Mouse (Mus musculus) CH12.LX (cell line): ENCODE results near the gene Usp37. TPM values are rescaled to one million over a fixed set of nuclear protein-coding genes. Genes with fewer than 3 reads are reported as not detected.

Experiments
- DNase-seq: peaks from one replicate; pipeline ENCODE4 v3.0.0-alpha.2; 2013; ENCODE audit errors: extremely low read depth
- H3K27ac ChIP-seq: 2 replicates; pipeline ENCODE4 v1.5.1; 2012; ENCODE audit warnings: low read depth, mild to moderate bottlenecking, control low read depth, moderate library complexity; ENCODE audit not compliant: insufficient read depth
- H3K27me3 ChIP-seq: replicated peaks from 2 replicates; pipeline ENCODE3; 2012; ENCODE audit warnings: inconsistent platforms
- H3K36me3 ChIP-seq, 2 experiments: replicated peaks in 1 of 2; 2 replicates each; pipeline versions ENCODE3 to v1.6.1; 2012; ENCODE audit warnings: inconsistent platforms in 1 of 2, low read length in 1 of 2, mild to moderate bottlenecking in 1 of 2, mixed read lengths in 1 of 2, moderate library complexity in 1 of 2; ENCODE audit not compliant: control insufficient read depth in 1 of 2, insufficient read depth in 1 of 2
- H3K4me1 ChIP-seq, 2 experiments: 2 replicates each; pipeline ENCODE4 v1.6.1; 2012; ENCODE audit warnings: inconsistent platforms in 1 of 2, moderate library complexity in 1 of 2; ENCODE audit not compliant: insufficient read depth in 2 of 2, control insufficient read depth in 1 of 2
- H3K4me2 ChIP-seq: 2 replicates; pipeline ENCODE4 v1.6.1; 2012; ENCODE audit warnings: low read depth, mild to moderate bottlenecking, control low read depth; ENCODE audit not compliant: poor library complexity, insufficient read depth, severe bottlenecking
- H3K4me3 ChIP-seq, 3 experiments: fragments of 150-350 bp in 1 of 3; sonication (generic) in 1 of 3; replicated peaks in 1 of 3; 2 replicates each; pipeline versions ENCODE3 to v1.5.1; 2011 to 2012; ENCODE audit warnings: low read depth in 2 of 3, low read length in 2 of 3, mild to moderate bottlenecking in 2 of 3, moderate library complexity in 2 of 3, control low read depth in 1 of 3, improper control_type of control experiment in 1 of 3, inconsistent platforms in 1 of 3, mixed read lengths in 1 of 3; ENCODE audit not compliant: poor library complexity in 1 of 3
- H3K79me2 ChIP-seq: replicated peaks from 2 replicates; pipeline ENCODE4 v1.6.1; 2012; ENCODE audit warnings: mild to moderate bottlenecking, moderate library complexity; ENCODE audit not compliant: control insufficient read depth, poor library complexity, insufficient read depth, severe bottlenecking; ENCODE audit errors: extremely low read depth
- H3K9ac ChIP-seq: 2 replicates; pipeline ENCODE4 v1.6.1; 2012; ENCODE audit warnings: low read depth, mild to moderate bottlenecking, control low read depth, moderate library complexity; ENCODE audit not compliant: insufficient read depth
- H3K9me3 ChIP-seq: replicated peaks from 2 replicates; pipeline ENCODE3; 2012; ENCODE audit warnings: low read length, inconsistent platforms, mixed read lengths
- BHLHE40 ChIP-seq: IDR thresholded peaks from 2 replicates; pipeline ENCODE4 v1.6.1; 2011; ENCODE audit warnings: mild to moderate bottlenecking, low read depth, low read length, improper control_type of control experiment
- CHD1 ChIP-seq: IDR thresholded peaks from 2 replicates; pipeline ENCODE4 v1.6.1; 2012; ENCODE audit warnings: low read depth, low read length, improper control_type of control experiment, inconsistent platforms
- CHD2 ChIP-seq: IDR thresholded peaks from 2 replicates; pipeline ENCODE4 v1.6.1; 2011; ENCODE audit warnings: low read length, improper control_type of control experiment
- CTCF ChIP-seq, 2 experiments: IDR thresholded peaks in 1 of 2; conservative IDR thresholded peaks in 1 of 2; 2 replicates each; pipeline ENCODE4 v1.5.1; 2011 to 2012; ENCODE audit warnings: low read depth in 2 of 2, low read length in 2 of 2, improper control_type of control experiment in 1 of 2, inconsistent platforms in 1 of 2, mild to moderate bottlenecking in 1 of 2, moderate library complexity in 1 of 2
- E2F4 ChIP-seq: IDR thresholded peaks from 2 replicates; pipeline ENCODE4 v1.6.1; 2011; ENCODE audit warnings: low read depth, low read length, improper control_type of control experiment; ENCODE audit not compliant: insufficient replicate concordance
- ELF1 ChIP-seq: IDR thresholded peaks from 2 replicates; pipeline ENCODE4 v1.6.1; 2014; ENCODE audit warnings: low read depth, mild to moderate bottlenecking, inconsistent platforms, low read length, improper control_type of control experiment
- EP300 ChIP-seq: IDR thresholded peaks from 2 replicates; pipeline ENCODE4 v1.6.1; 2011; ENCODE audit warnings: low read length, improper control_type of control experiment
- HCFC1 ChIP-seq: IDR thresholded peaks from 2 replicates; pipeline ENCODE4 v1.6.1; 2012; ENCODE audit warnings: low read depth, mild to moderate bottlenecking, inconsistent platforms, low read length, improper control_type of control experiment
- IRF4 ChIP-seq: IDR thresholded peaks from 2 replicates; pipeline ENCODE4 v1.6.1; 2014; ENCODE audit warnings: low read depth, mild to moderate bottlenecking, inconsistent platforms, low read length, improper control_type of control experiment
- JUN ChIP-seq: IDR thresholded peaks from 2 replicates; pipeline ENCODE4 v1.6.1; 2011; ENCODE audit warnings: low read depth, mild to moderate bottlenecking, low read length, improper control_type of control experiment, moderate library complexity; ENCODE audit not compliant: insufficient read depth
- JUND ChIP-seq: conservative IDR thresholded peaks from 2 replicates; pipeline ENCODE4 v1.6.1; 2011; ENCODE audit warnings: low read depth, low read length, improper control_type of control experiment
- KAT2A ChIP-seq: IDR thresholded peaks from 2 replicates; pipeline ENCODE4 v1.6.1; 2012; ENCODE audit warnings: low read length, improper control_type of control experiment, inconsistent platforms; ENCODE audit not compliant: insufficient replicate concordance
- MAFK ChIP-seq: IDR thresholded peaks from 2 replicates; pipeline ENCODE4 v1.6.1; 2011; ENCODE audit warnings: low read length, improper control_type of control experiment; ENCODE audit not compliant: insufficient replicate concordance
- MAX ChIP-seq: IDR thresholded peaks from 2 replicates; pipeline ENCODE4 v1.6.1; 2011; ENCODE audit warnings: low read length, improper control_type of control experiment
- MAZ ChIP-seq: IDR thresholded peaks from 2 replicates; pipeline ENCODE4 v1.6.1; 2012; ENCODE audit warnings: low read depth, mild to moderate bottlenecking, inconsistent platforms, low read length, improper control_type of control experiment, moderate library complexity
- MEF2A ChIP-seq: IDR thresholded peaks from 2 replicates; pipeline ENCODE4 v1.6.1; 2014; ENCODE audit warnings: low read depth, mild to moderate bottlenecking, inconsistent platforms, low read length, improper control_type of control experiment, borderline replicate concordance
- MYC ChIP-seq: IDR thresholded peaks from 2 replicates; pipeline ENCODE4 v1.6.1; 2011; ENCODE audit warnings: low read depth, mild to moderate bottlenecking, improper control_type of control experiment, low read length
- NELFE ChIP-seq: IDR thresholded peaks from 2 replicates; pipeline ENCODE4 v1.6.1; 2011; ENCODE audit warnings: low read depth, low read length, improper control_type of control experiment
- NRF1 ChIP-seq: IDR thresholded peaks from 2 replicates; pipeline ENCODE4 v1.6.1; 2014; ENCODE audit warnings: low read depth, mild to moderate bottlenecking, inconsistent platforms, low read length, improper control_type of control experiment, moderate library complexity
- PAX5 ChIP-seq: IDR thresholded peaks from 2 replicates; pipeline ENCODE4 v1.6.1; 2012; ENCODE audit warnings: low read length, inconsistent platforms, mixed read lengths
- POLR2A ChIP-seq: IDR thresholded peaks from 2 replicates; pipeline ENCODE4 v1.6.1; 2011; ENCODE audit warnings: low read depth, mild to moderate bottlenecking, improper control_type of control experiment, low read length
- POLR2AphosphoS2 ChIP-seq: IDR thresholded peaks from 2 replicates; pipeline ENCODE4 v1.6.1; 2011; ENCODE audit warnings: low read depth, low read length, improper control_type of control experiment
- RAD21 ChIP-seq: IDR thresholded peaks from 2 replicates; pipeline ENCODE4 v1.6.1; 2011; ENCODE audit warnings: low read depth, mild to moderate bottlenecking, low read length, improper control_type of control experiment, moderate library complexity
- SIN3A ChIP-seq: IDR thresholded peaks from 2 replicates; pipeline ENCODE4 v1.6.1; 2012; ENCODE audit warnings: low read length, improper control_type of control experiment, inconsistent platforms
- SMC3 ChIP-seq: IDR thresholded peaks from 2 replicates; pipeline ENCODE4 v1.6.1; 2011; ENCODE audit warnings: low read depth, low read length, improper control_type of control experiment
- TBP ChIP-seq: conservative IDR thresholded peaks from 2 replicates; pipeline ENCODE4 v1.6.1; 2011; ENCODE audit warnings: low read depth, low read length, improper control_type of control experiment
- TCF12 ChIP-seq: IDR thresholded peaks from 2 replicates; pipeline ENCODE4 v1.6.1; 2014; ENCODE audit warnings: low read depth, mild to moderate bottlenecking, inconsistent platforms, low read length, improper control_type of control experiment
- UBTF ChIP-seq: IDR thresholded peaks from 2 replicates; pipeline ENCODE4 v1.6.1; 2012; ENCODE audit warnings: low read depth, mild to moderate bottlenecking, inconsistent platforms, low read length, improper control_type of control experiment, moderate library complexity
- USF1 ChIP-seq: IDR thresholded peaks from 2 replicates; pipeline ENCODE4 v1.6.1; 2014; ENCODE audit warnings: low read depth, mild to moderate bottlenecking, inconsistent platforms, low read length, improper control_type of control experiment
- USF2 ChIP-seq: conservative IDR thresholded peaks from 2 replicates; pipeline ENCODE4 v1.6.1; 2011; ENCODE audit warnings: low read depth, low read length, improper control_type of control experiment
- ZC3H11A ChIP-seq: IDR thresholded peaks from 2 replicates; pipeline ENCODE4 v1.6.1; 2012; ENCODE audit warnings: low read depth, mild to moderate bottlenecking, inconsistent platforms, low read length, improper control_type of control experiment
- ZMIZ1 ChIP-seq: IDR thresholded peaks from 2 replicates; pipeline ENCODE4 v1.6.1; 2012; ENCODE audit warnings: low read depth, mild to moderate bottlenecking, inconsistent platforms, low read length, improper control_type of control experiment
- ZNF384 ChIP-seq: IDR thresholded peaks from 2 replicates; pipeline ENCODE4 v1.6.1; 2012; ENCODE audit warnings: low read depth, low read length, improper control_type of control experiment, inconsistent platforms
- dilution Hi-C: fragments of 300-500 bp; cut with MboI; formaldehyde crosslinking; loops from 2 replicates; pipeline ENCODE4 v1.14.3; 2020; ENCODE audit warnings: low sequenced_read_pairs; ENCODE audit not compliant: extremely low pct_unique_long_range_greater_than_20kb, extremely low pct_ligation_motif_present
- in situ Hi-C: fragments of 300-500 bp; cut with MboI; formaldehyde crosslinking; loops from 3 replicates; pipeline ENCODE4 v1.14.3; 2019; ENCODE audit warnings: low sequenced_read_pairs, low pct_ligation_motif_present, low pct_unique_long_range_greater_than_20kb, mixed read lengths
- polyA plus RNA-seq: library from polyadenylated mRNA; unstranded; fragments of >175 nt; gene quantifications from 2 replicates; pipeline ENCODE4 v1.2.1, GENCODE M21; 2012; ENCODE audit warnings: low read depth; ENCODE audit not compliant: insufficient read length
- total RNA-seq, 2 experiments: library from RNA; depleted of rRNA; stranded (reverse); fragments of 300-350 nt in 1 of 2; fragments of >200 nt in 1 of 2; gene quantifications; 2 replicates each; pipeline ENCODE4 v1.2.3; 2012 to 2014

Usp37 gene
- total and polyA plus RNA-seq, 3 experiments, result 13.8 to 24.5 (median 24.1) TPM

- TF ChIP-seq EP300, result peak; percentile 54; the same call in 1 of the 2 replicates
- no peak for TF ChIP-seq MAFK
- peak; percentile 79 for TF ChIP-seq JUND
- TF ChIP-seq MAX, result peak; percentile 98
- TF ChIP-seq JUN, result peak; percentile 79
- TF ChIP-seq USF2, result peak; percentile 97
These were observed 106.2 kb downstream of the Usp37 start (continued) for GRCm38 (mm10) chr1:74437702-74438427.

- no peak for TF ChIP-seq NELFE
- no peak; the same call in 1 of the 2 replicates for TF ChIP-seq RAD21
- TF ChIP-seq EP300, result peak; percentile 68
- TF ChIP-seq ZMIZ1, result no peak
- TF ChIP-seq SIN3A, result no peak
- peak; percentile 44; the same call in 1 of the 2 replicates for TF ChIP-seq ELF1
- 0 out of 2 replicates have a peak, but pooled peaks have one; percentile 33 for TF ChIP-seq TBP
- TF ChIP-seq UBTF, result no peak
- TF ChIP-seq CHD1, result no peak
- TF ChIP-seq HCFC1, result no peak
- no peak for TF ChIP-seq SMC3
- TF ChIP-seq POLR2AphosphoS2, result no peak
- no peak for TF ChIP-seq CHD2
- TF ChIP-seq USF1, result no peak
- TF ChIP-seq MAFK, result no peak
- TF ChIP-seq MAX, result peak; percentile 31
- TF ChIP-seq IRF4, result peak; percentile 71
- TF ChIP-seq POLR2A, result no peak
- TF ChIP-seq PAX5, result no peak
- no peak for TF ChIP-seq CTCF (conservative IDR thresholded peaks at IDR 0.05 in 1 of 2, IDR thresholded peaks at IDR 0.05 in 1 of 2; ENCODE audit: low read depth in 2 of 2, low read length in 2 of 2)
- no peak for TF ChIP-seq NRF1
- no peak for TF ChIP-seq KAT2A
- peak; percentile 24; the same call in 1 of the 2 replicates for TF ChIP-seq BHLHE40
- no peak for TF ChIP-seq ZC3H11A
- TF ChIP-seq JUN, result no peak
- peak; percentile 64; the same call in 1 of the 2 replicates for TF ChIP-seq MYC
- peak; percentile 23; the same call in 1 of the 2 replicates for TF ChIP-seq TCF12
- no peak; the same call in 1 of the 2 replicates for TF ChIP-seq ZNF384
- TF ChIP-seq MEF2A, result no peak
- no peak for TF ChIP-seq USF2
- no peak for TF ChIP-seq E2F4
- TF ChIP-seq MAZ, result no peak
- Histone ChIP-seq H3K27me3 (no peaks in the 10 kb centered on the region), H3K4me2 (no peak overlapping the region), H3K9ac (no peak overlapping the region), H3K27ac (0 out of 2 replicates have a peak overlapping the region, but pooled peaks have one; percentile 5), H3K4me3 (no peak overlapping the region), H3K4me1 (peaks cover 8 to 53% of the 10 kb centered on the region in 2 experiments), H3K9me3 (no peaks in the 10 kb centered on the region), H3K36me3 (peaks cover 15 to 48% of the 10 kb centered on the region in 2 experiments), H3K79me2 (no peaks in the 10 kb centered on the region)
- in situ Hi-C loops (no loop called here), dilution Hi-C loops (no loop called here)
- DNase-seq, result peak; percentile 75
These were observed 108.5 kb downstream of the Usp37 start for GRCm38 (mm10) chr1:74435563-74435962.
